Mouse (Mus musculus): ENCODE results near the gene Zic2.

- no peak for TF ChIP-seq CTCF (IDR thresholded peaks at IDR 0.05; ENCODE audit: low read depth)
- no peak for TF ChIP-seq EP300 (IDR thresholded peaks at IDR 0.05; ENCODE audit: low read depth)
Measured at GRCm38 (mm10) chr14:122464763-122465741, 10.2 kb upstream of the Zic2 start, which contains the start of gene Zic5.

All from liver, embryonic 14.5 days (tissue).